Mouse (Mus musculus) embryonic facial prominence, embryonic 12.5 days (tissue): ENCODE measurements around the gene Asns. TPM values are rescaled to one million over a fixed set of nuclear protein-coding genes. Genes with fewer than 3 reads are reported as not detected.

Experiments used
- ATAC-seq: fragments of 200-750 bp; cut with Nextera tagmentation; 2 replicates; pipeline ENCODE4 v1.8.0; 2017; ENCODE audit not compliant: insufficient number of reproducible peaks, insufficient read depth, low FRiP score, low TSS enrichment
- H3K27ac ChIP-seq: fragments of 300-500 bp; sonication (generic); 2 replicates; pipeline ENCODE4 v1.5.1; 2016; ENCODE audit warnings: mild to moderate bottlenecking
- H3K27me3 ChIP-seq: fragments of 300-500 bp; sonication (generic); 2 replicates; pipeline ENCODE4 v1.6.1; 2016; ENCODE audit warnings: mild to moderate bottlenecking, moderate library complexity
- H3K36me3 ChIP-seq: fragments of 300-500 bp; sonication (generic); 2 replicates; pipeline ENCODE4 v1.6.1; 2016; ENCODE audit warnings: mild to moderate bottlenecking
- H3K4me1 ChIP-seq: fragments of 300-500 bp; sonication (generic); 2 replicates; pipeline ENCODE4 v1.6.1; 2016
- H3K4me2 ChIP-seq: fragments of 300-500 bp; sonication (generic); replicated peaks from 2 replicates; pipeline ENCODE4 v1.6.1; 2016; ENCODE audit warnings: mild to moderate bottlenecking, moderate library complexity
- H3K4me3 ChIP-seq: fragments of 300-500 bp; sonication (generic); 2 replicates; pipeline ENCODE4 v1.5.1; 2016; ENCODE audit warnings: mild to moderate bottlenecking
- H3K9ac ChIP-seq: fragments of 300-500 bp; sonication (generic); 2 replicates; pipeline ENCODE4 v1.6.1; 2016; ENCODE audit warnings: mild to moderate bottlenecking, moderate library complexity
- H3K9me3 ChIP-seq: fragments of 300-500 bp; sonication (generic); 2 replicates; pipeline ENCODE4 v1.6.1; 2016; ENCODE audit warnings: mild to moderate bottlenecking, moderate library complexity
- WGBS: fragments of 180-500 bp; shearing (Covaris S2); methylation state at CpG from one replicate; pipeline ENCODE4 v1.1.7; 2016; 5-methylcytosine and 5-hydroxymethylcytosine counted together
- polyA plus RNA-seq: library from polyadenylated mRNA; unstranded; fragments of >200 nt; fragmentation: Nextera tagmentation; extraction: Ambion mirVana; gene quantifications from 2 replicates; pipeline ENCODE4 v1.2.1, GENCODE M21; 2016

Asns gene
- polyA plus RNA-seq, 1 experiment from 2014 or later = 66.5 TPM

DNA sequence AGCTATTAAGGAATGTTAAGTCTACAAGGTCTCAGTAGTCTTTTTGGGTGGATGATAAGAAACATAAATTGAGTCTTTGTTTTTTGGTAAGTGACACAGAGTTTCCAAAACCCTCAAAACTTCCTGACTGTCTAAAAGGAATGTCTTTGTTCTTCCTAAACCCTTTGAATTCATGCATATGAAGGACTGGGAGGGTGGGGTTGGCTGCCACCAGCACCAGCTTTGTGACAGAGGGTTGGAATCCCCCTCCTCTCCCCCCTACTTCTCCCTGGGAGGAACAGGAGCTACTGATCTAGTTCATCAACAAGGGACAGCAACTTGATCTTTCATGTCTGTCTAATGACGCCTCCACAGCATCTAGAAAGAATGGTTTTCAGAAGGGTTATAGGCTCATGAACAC is 13.7 kb upstream of the Asns start:
- no peak for ATAC-seq
- Histone ChIP-seq H3K4me1 (no peaks in the 10 kb centered on the region), H3K4me2 (no peak overlapping the region), H3K27me3 (no peaks in the 10 kb centered on the region), H3K4me3 (no peak overlapping the region), H3K9me3 (no peaks in the 10 kb centered on the region), H3K9ac (no peak overlapping the region), H3K36me3 (no peaks in the 10 kb centered on the region), H3K27ac (no peak overlapping the region)
- WGBS = 41% methylated on average over 1 of the region's 1 CpGs

DNA sequence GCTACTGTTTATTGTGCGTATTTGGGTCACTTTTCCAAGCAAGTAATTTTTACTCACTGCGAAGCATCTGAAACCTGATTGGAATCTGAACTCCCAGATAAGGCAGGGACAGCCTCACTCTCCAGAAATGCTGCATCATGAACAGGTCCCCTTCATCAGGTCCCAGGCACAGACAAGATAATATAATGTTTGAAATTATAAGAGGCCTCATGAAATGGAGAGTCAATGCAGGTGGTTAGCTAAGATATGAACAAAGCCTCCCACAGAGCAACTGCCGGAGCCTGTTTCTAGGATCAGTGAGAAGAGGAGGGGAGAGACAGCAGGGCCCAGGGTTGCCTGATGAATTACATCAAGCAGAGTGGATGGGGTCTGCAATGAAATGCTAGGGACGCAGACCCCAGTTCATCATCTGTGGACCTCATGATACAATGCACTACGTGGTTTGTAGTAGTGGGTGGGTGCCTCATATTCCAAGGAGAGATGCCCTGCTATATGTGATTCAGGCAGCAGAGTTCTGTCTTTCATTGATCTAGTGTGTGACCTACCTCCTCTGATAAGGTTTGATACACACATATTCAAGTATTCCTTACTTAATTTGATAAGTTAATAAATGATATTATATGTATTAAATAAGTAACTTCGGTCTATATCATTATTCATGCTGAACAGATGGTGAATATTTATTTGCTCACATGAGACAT is 5.1 kb upstream of the Asns start:
- Histone ChIP-seq H3K4me1 (no peaks in the 10 kb centered on the region), H3K27me3 (no peaks in the 10 kb centered on the region), H3K36me3 (no peaks in the 10 kb centered on the region), H3K4me3 (no peak overlapping the region), H3K27ac (no peak overlapping the region), H3K9ac (no peak overlapping the region), H3K4me2 (no peak overlapping the region), H3K9me3 (no peaks in the 10 kb centered on the region)
- no peak for ATAC-seq
- 84% methylated on average over 6 of the region's 6 CpGs for WGBS

DNA sequence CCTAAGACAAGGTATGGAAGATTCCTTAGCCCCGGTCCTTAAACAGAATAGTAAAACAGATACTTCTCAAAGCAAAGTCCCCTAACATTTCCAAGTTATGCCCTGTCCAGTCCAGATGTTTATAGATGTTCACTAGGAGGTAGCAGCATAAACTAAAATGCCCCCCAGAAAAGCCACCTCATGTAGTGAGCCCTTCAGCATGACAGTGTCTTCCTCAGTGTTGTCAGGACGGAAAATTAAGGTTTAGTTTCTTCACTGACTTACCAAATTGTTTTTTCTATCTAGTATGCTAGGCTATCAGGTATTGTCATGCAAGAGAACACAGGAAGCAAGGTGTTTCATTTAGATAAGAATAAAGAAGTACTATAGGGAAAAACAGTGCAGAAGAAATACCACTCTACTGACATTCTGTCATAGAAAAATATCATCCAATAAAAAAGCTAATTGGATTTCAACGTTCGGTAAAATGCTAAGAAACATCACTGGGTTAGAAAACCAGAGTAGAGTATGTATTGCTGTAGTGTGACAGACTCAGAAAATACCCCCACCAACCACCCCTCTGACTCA is 4.1 kb upstream of the Asns start:
- 84% methylated on average over 4 of the region's 4 CpGs for WGBS
- Histone ChIP-seq H3K4me2 (no peak overlapping the region), H3K4me3 (no peak overlapping the region), H3K36me3 (no peaks in the 10 kb centered on the region), H3K27ac (no peak overlapping the region), H3K4me1 (peaks cover under 1% of the 10 kb centered on the region; the same call in 1 of the 2 replicates), H3K9me3 (no peaks in the 10 kb centered on the region), H3K9ac (no peak overlapping the region), H3K27me3 (no peaks in the 10 kb centered on the region)
- ATAC-seq = no peak

DNA sequence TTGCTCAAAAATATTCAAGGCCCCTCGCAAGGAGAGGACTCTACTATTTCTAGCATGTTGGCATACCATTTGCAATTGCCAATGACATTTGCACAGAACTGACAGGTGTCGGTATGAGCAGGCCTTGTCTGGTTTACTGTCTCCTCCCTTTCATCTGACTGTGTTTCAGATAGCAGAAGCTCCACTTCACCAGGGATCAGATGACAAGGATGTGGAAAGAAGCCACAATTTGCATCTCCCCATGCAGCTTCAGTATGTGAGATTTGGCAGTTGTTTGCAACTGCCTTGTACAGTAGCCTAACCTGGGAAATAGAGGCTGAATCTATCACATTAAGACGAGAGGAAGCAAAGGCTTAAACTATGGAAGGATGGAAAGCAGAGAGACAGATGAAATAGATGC is 3.6 kb upstream of the Asns start:
- Histone ChIP-seq H3K4me2 (no peak overlapping the region), H3K4me3 (no peak overlapping the region), H3K27me3 (no peaks in the 10 kb centered on the region), H3K4me1 (peaks cover 3% of the 10 kb centered on the region; the same call in 1 of the 2 replicates), H3K27ac (no peak overlapping the region), H3K9ac (no peak overlapping the region), H3K9me3 (no peaks in the 10 kb centered on the region), H3K36me3 (no peaks in the 10 kb centered on the region)
- no peak for ATAC-seq
- 78% methylated on average over 3 of the region's 3 CpGs for WGBS

DNA sequence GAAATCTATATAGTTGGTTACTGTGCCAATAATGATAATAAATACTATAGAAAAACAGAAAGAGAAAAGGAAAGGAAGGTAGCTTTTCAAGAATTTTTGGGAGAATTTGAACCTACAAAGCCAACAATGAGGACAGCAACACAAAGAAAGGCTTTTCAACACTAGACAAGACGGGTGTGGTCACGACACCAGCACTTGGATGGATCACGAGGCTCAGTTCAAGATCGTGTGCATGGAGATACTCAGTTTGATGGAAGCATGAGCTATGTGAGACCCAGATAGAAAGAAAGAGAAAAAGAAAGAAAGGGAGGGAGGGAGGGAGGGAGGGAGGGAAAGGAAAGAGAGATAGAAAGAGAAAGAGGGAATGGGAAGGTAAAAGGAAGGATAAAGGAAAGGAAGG is 2.8 kb upstream of the Asns start:
- no peak overlapping the region for H3K4me2 ChIP-seq
- H3K36me3 ChIP-seq = no peaks in the 10 kb centered on the region
- H3K4me3 ChIP-seq = no peak overlapping the region
- no peaks in the 10 kb centered on the region for H3K27me3 ChIP-seq
- no peak overlapping the region for H3K27ac ChIP-seq
- 73% methylated on average over 4 of the region's 4 CpGs for WGBS
- no peak overlapping the region for H3K9ac ChIP-seq
- no peak for ATAC-seq
- H3K9me3 ChIP-seq = no peaks in the 10 kb centered on the region
- peaks cover 3% of the 10 kb centered on the region; the same call in 1 of the 2 replicates for H3K4me1 ChIP-seq

DNA sequence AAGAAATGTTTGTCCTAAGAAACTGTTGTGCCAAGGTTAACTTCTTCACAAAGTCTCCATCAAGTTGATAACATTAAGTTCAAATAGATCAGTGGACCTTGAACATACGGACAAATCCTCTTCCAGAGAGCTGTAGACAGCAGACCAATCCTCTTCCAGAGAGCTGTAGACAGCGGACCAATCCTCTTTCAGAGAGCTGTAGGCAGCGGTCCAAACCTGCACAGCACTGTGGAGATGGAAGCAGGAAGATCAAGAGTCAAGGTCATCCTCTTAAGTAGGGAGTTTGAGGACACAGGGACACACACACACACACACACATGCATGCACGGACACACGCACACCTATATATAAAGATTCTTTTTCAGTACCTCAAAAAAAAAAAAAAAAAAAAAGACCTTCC is 612 bp upstream of the Asns start:
- Histone ChIP-seq H3K9ac (no peak overlapping the region), H3K36me3 (no peaks in the 10 kb centered on the region), H3K4me2 (no peak overlapping the region), H3K9me3 (no peaks in the 10 kb centered on the region), H3K27ac (no peak overlapping the region), H3K4me1 (peaks cover 3% of the 10 kb centered on the region; the same call in 1 of the 2 replicates), H3K4me3 (no peak overlapping the region), H3K27me3 (no peaks in the 10 kb centered on the region)
- 65% methylated on average over 5 of the region's 5 CpGs for WGBS
- no peak for ATAC-seq

DNA sequence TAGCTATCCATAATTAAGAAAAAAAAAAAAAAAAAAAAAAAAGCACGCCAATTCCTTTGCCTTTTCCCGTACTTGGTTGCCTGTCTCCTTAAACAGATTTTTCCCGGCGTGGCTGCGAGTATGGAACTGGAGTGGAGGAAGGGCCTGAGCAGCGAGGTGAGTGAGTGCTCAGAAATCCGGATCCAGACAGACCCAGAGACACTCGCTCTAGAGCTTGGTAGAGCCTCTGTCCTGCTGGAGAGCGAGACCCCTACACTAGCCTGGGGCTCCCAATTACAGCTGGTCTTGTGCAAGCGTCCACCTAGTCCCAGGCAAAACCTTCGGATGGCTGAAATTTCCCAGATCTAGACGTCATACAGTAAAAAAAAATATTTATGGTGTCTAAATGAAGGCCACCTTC is 603 bp downstream of the Asns start:
- H3K9me3 ChIP-seq = no peaks in the 10 kb centered on the region
- 0 out of 2 replicates have a peak overlapping the region, but pooled peaks have one; percentile 30 for H3K27ac ChIP-seq
- H3K4me2 ChIP-seq = peak overlapping the region; percentile 80
- peak overlapping the region; percentile 70 for H3K4me3 ChIP-seq
- no peaks in the 10 kb centered on the region for H3K27me3 ChIP-seq
- H3K4me1 ChIP-seq = peaks cover 3% of the 10 kb centered on the region; the same call in 1 of the 2 replicates
- no peaks in the 10 kb centered on the region for H3K36me3 ChIP-seq
- ATAC-seq = peak; percentile 78
- H3K9ac ChIP-seq = peak overlapping the region; percentile 64
- under 1% methylated on average over 12 of the region's 12 CpGs for WGBS

DNA sequence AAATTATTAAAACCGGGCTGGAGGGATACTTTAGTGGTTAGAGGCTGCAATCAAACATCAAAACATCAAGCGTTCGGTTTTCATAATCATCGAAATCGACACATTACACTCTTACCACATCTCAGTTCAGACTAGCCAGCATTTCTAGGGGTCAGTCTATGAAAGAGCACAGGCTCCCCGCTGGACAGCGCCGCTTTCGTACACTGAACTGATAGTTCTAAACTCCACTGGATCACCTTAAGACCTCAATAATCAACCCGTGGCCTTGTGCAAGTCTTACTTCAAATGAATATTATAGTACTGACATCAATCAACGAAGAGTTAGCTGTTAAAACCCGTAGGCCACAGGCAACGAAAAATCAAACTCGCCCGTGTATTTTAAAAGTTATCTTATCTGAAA is 1.0 kb downstream of the Asns start:
- Histone ChIP-seq H3K36me3 (no peaks in the 10 kb centered on the region), H3K4me3 (peak overlapping the region; percentile 70), H3K27me3 (no peaks in the 10 kb centered on the region), H3K4me1 (peaks cover 3% of the 10 kb centered on the region; the same call in 1 of the 2 replicates), H3K27ac (no peak overlapping the region), H3K4me2 (peak overlapping the region; percentile 80), H3K9me3 (no peaks in the 10 kb centered on the region), H3K9ac (no peak overlapping the region)
- WGBS = 26% methylated on average over 15 of the region's 15 CpGs
- ATAC-seq = no peak

DNA sequence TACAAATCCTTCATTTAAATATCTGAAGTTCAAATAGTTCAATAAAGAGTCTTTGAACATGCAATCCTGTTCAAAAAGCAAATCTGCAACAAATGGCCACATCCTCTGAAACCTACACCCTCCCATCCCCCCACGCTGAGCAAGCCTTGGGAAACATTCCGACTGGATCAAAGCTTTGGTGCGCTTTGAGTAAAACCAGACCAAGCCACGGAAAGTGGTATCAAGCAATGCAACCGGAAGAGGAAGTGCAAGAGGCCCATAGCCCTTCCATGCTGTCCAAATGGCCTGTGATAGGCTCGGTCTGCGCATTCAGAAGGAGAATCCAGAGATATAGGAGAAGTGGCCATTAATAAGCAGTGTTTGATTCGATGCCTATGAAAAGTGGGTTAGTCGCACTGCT is 2.6 kb downstream of the Asns start:
- ATAC-seq = no peak
- 69% methylated on average over 9 of the region's 9 CpGs for WGBS
- H3K27me3 ChIP-seq = no peaks in the 10 kb centered on the region
- no peaks in the 10 kb centered on the region for H3K9me3 ChIP-seq
- H3K36me3 ChIP-seq = no peaks in the 10 kb centered on the region
- H3K4me2 ChIP-seq = no peak overlapping the region
- H3K9ac ChIP-seq = no peak overlapping the region
- H3K4me1 ChIP-seq = peaks cover 3% of the 10 kb centered on the region; the same call in 1 of the 2 replicates
- no peak overlapping the region for H3K4me3 ChIP-seq
- H3K27ac ChIP-seq = no peak overlapping the region

DNA sequence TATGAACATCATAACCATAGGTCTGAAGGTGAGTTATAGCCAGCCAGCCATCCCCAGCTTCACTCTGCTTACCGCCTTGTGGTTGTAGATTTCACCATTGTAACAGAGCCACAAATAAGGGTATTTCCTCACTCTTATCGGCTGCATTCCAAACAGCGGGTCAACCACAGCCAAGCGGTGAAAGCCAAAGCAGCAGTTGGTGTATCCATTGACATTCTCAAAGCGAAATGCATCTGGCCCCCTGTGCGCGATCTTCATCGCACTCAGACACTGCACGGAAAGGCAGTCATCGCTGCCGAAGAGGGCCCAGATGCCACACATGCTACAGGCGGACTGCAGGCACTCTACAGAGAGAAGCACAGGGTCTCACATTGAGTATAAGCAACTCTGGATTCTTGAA is 3.9 kb downstream of the Asns start:
- peaks cover 3% of the 10 kb centered on the region; the same call in 1 of the 2 replicates for H3K4me1 ChIP-seq
- H3K27me3 ChIP-seq = no peaks in the 10 kb centered on the region
- no peaks in the 10 kb centered on the region for H3K9me3 ChIP-seq
- H3K27ac ChIP-seq = no peak overlapping the region
- H3K4me3 ChIP-seq = no peak overlapping the region
- H3K9ac ChIP-seq = no peak overlapping the region
- ATAC-seq = no peak
- no peaks in the 10 kb centered on the region for H3K36me3 ChIP-seq
- WGBS = 88% methylated on average over 12 of the region's 12 CpGs
- no peak overlapping the region for H3K4me2 ChIP-seq

DNA sequence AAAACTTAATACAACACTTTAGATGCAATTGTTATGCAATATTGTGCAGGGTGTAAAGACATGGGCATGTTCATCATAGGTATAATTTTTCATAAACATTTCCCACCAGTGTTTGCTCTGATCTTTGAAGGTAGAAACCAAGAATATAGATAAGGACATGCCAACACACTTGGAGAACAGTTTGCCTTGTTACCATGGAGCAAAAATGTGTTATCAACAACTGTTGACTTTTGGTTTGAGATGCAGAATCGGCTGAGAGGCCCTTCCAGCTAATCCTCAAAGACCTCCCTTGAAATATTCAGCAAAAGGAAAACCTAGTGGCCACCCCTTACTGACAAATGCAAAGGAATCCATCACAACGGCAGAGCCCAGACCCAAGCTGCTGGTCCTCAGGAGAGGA is 7.0 kb downstream of the Asns start:
- Histone ChIP-seq H3K36me3 (0 out of 2 replicates have a peak, but pooled peaks cover 4% of the 10 kb centered on the region), H3K4me2 (no peak overlapping the region)
- WGBS = 89% methylated on average over 2 of the region's 2 CpGs

DNA sequence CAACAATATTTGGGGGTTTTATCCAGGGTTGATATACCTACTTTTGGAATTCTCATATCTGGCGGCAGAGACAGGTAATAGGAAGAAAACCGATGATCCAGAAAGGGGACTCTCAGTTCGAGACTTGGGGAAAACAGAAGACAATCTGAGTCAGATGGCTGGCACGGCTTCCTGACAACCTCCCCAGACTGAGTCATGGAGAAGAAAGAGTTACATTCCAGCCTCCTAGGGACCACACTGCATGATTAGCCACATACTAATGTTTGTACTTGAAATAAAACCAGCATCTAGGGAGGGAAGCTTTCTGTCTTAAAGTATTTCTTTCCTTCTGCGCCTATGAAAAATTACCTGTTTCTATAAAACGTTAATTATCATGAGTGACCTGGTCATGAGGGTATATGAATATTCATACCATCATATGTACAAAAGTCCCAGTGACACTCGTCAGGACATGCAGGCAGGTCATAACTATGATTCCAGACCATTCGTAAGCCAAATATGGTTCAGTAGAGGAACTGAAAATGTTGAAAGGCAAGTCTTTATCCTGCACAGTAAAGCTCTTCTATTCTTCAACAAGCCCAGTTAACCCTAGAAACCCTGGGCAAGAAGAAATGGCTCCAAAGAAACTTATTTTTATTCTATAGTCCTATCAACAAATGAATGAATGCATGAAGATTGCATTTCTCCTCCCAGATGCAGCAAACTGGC is 16.7 kb downstream of the Asns start:
- Histone ChIP-seq H3K27me3 (no peaks in the 10 kb centered on the region), H3K4me2 (no peak overlapping the region), H3K36me3 (no peaks in the 10 kb centered on the region; the same call in 1 of the 2 replicates), H3K9me3 (no peaks in the 10 kb centered on the region), H3K4me1 (no peaks in the 10 kb centered on the region), H3K9ac (no peak overlapping the region), H3K27ac (no peak overlapping the region), H3K4me3 (no peak overlapping the region)
- WGBS = 90% methylated on average over 8 of the region's 8 CpGs
- no peak for ATAC-seq

More for the DNA sequence above, 7.0 kb downstream of the Asns start:
- Histone ChIP-seq H3K9ac (no peak overlapping the region), H3K27ac (no peak overlapping the region), H3K4me1 (no peaks in the 10 kb centered on the region; the same call in 1 of the 2 replicates), H3K4me3 (no peak overlapping the region), H3K27me3 (no peaks in the 10 kb centered on the region), H3K9me3 (no peaks in the 10 kb centered on the region)
- ATAC-seq = no peak
